In the genomic region with DNA sequence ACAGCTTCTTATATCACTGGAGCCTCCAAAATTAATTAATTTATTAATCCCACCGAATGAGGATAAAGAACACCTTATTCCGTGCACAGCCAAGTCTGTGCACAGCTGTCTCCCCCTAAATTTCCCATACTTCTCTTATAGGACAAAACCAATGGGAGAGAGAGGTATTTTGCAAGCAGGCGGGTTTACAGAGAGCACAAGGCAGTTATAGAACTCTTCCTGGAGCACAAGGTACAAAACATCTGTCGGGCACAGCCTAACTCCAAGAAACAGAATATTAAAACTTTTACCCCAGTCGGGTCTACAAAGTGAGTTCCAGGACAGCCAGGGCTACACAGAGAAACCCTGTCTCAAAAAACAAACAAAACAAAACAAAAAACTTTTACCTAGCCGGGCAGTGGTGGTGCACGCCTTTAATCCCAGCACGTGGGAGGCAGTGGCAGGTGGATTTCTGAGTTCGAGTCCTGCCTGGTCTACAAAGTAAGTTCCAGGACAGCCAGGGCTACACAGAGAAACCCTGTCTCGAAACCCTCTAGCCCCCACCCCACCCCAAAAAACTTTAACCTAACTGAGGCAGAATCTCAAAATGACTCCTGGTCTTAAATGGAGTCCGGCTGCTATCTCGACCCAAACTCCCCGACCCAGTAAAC, we compare ENCODE assay signal across 8 mouse cellular contexts.
DNase-seq lines count a peak whose midpoint lies in the region; ATAC-seq and TF ChIP-seq lines count a peak whose summit lies in the region.

No protein-coding gene starts in this region.

- H3K9me3 ChIP-seq in forebrain, embryonic 13.5 days (replicated peaks): no peaks in the 10 kb centered on the region
- no peaks in the 10 kb centered on the region for H3K9me3 ChIP-seq in liver, embryonic 13.5 days (replicated peaks)

- peak overlapping the region; percentile 83 for H3K4me3 ChIP-seq in gastrocnemius, adult 2 months
- peak overlapping the region; percentile 51 for H3K4me3 ChIP-seq in forebrain, embryonic 13.5 days
- peak overlapping the region; percentile 73 for H3K4me3 ChIP-seq in liver, embryonic 13.5 days (replicated peaks)

- peak overlapping the region; percentile 63 for H3K4me2 ChIP-seq in forebrain, embryonic 13.5 days
- peak overlapping the region; percentile 80 for H3K4me2 ChIP-seq in liver, embryonic 13.5 days

- peak overlapping the region; percentile 79 for H3K27ac ChIP-seq in gastrocnemius, adult 2 months
- no peak overlapping the region for H3K27ac ChIP-seq in forebrain, embryonic 13.5 days
- peak overlapping the region; percentile 75 for H3K27ac ChIP-seq in liver, embryonic 13.5 days

- intact Hi-C loops in gastrocnemius, adult 2 months (cut with DNase I): no loop called here

- WGBS in forebrain, embryonic 13.5 days: 3% methylated on average over 13 of the region's 13 CpGs
- 2% methylated on average over 13 of the region's 13 CpGs for WGBS in liver, embryonic 13.5 days (ENCODE audit: insufficient replicate concordance)

- no peaks in the 10 kb centered on the region for H3K27me3 ChIP-seq in forebrain, embryonic 13.5 days
- 0 out of 2 replicates have a peak, but pooled peaks cover 3% of the 10 kb centered on the region for H3K27me3 ChIP-seq in liver, embryonic 13.5 days

- ATAC-seq in forebrain, embryonic 13.5 days: peak; percentile 31
- ATAC-seq in liver, embryonic 13.5 days (ENCODE audit: low read depth): peak; percentile 32

- H3K4me1 ChIP-seq in forebrain, embryonic 13.5 days: peaks cover 4% of the 10 kb centered on the region; the same call in 1 of the 2 replicates
- H3K4me1 ChIP-seq in liver, embryonic 13.5 days (replicated peaks): peaks cover 32% of the 10 kb centered on the region

- peaks cover 7% of the 10 kb centered on the region; the same call in 1 of the 2 replicates for H3K36me3 ChIP-seq in forebrain, embryonic 13.5 days (ENCODE audit: poor library complexity, severe bottlenecking)
- H3K36me3 ChIP-seq in liver, embryonic 13.5 days: peaks cover 41% of the 10 kb centered on the region

- TF ChIP-seq CTCF in gastrocnemius, adult 2 months (IDR thresholded peaks at IDR 0.05): no peak

- no peak for DNase-seq in gastrocnemius, adult 2 months
- no peak for DNase-seq in gastrocnemius, adult 8-10 months (ENCODE audit: low spot score in 2 of 2)
- DNase-seq in 3T3-L1 (ENCODE audit: low read depth, low spot score): peak; percentile 14
- no peak for DNase-seq in liver, embryonic 13.5 days
- DNase-seq in adrenal gland, postnatal 10 days: no peak
- no peak for DNase-seq in cerebellum, adult 9-11 months
- no peak for DNase-seq in left cerebral cortex, adult 8-10 months (ENCODE audit: low spot score in 2 of 2)

- peak overlapping the region; percentile 58 for H3K9ac ChIP-seq in forebrain, embryonic 13.5 days
- peak overlapping the region; percentile 86 for H3K9ac ChIP-seq in liver, embryonic 13.5 days
